Mouse (Mus musculus): ENCODE measurements at regions not wholly inside any gene's neighbourhood (a gene's known extent, or its start where the extent isn't known, plus 50 kb on each side); places are given as distances from the start of the nearest gene placed in this dataset.

DNA sequence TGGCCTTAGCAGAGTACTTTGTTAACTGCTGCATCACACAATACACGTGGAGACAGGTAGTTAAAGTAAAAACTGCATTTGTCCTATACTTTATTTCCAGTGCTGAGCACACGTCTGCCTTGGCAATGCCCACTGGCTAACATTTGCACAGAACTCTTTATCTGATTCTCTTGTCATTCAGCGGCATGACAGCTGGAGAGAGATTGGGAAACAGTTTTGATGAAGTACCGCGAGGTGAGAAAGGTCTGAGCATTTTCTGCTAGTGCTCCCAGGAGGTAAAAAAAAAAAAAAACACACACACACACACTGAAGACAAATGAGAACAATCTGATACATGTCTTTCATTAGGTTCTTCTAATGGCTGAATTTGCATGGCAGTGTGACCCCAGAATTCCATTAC is 73.0 kb upstream of the Mroh9 start:
- DNase-seq (ENCODE audit: low spot score) (no peak), ATAC-seq (ENCODE audit: low FRiP score) (no peak)
- Histone ChIP-seq H3K9ac (replicated peaks; ENCODE audit: low read length, poor library complexity, severe bottlenecking) (no peak overlapping the region), H3K27ac (ENCODE audit: low read depth, low read length) (no peak overlapping the region), H3K4me2 (ENCODE audit: low read depth, low read length, poor library complexity, severe bottlenecking) (no peak overlapping the region), H3K9me3 (ENCODE audit: low read length) (no peaks in the 10 kb centered on the region), H3K27me3 (ENCODE audit: insufficient read depth, low read length) (no peaks in the 10 kb centered on the region), H3K4me1 (ENCODE audit: insufficient read depth, low read length) (no peaks in the 10 kb centered on the region), H3K36me3 (ENCODE audit: insufficient read depth, low read length) (no peaks in the 10 kb centered on the region), H3K4me3 (ENCODE audit: low read depth, low read length) (no peak overlapping the region)
- no peak for TF ChIP-seq CTCF (IDR thresholded peaks at IDR 0.05)
- WGBS = 56% methylated on average over 5 of the region's 5 CpGs

- DNase-seq (ENCODE audit: low spot score) (peak; percentile 93), ATAC-seq (ENCODE audit: low FRiP score) (peak; percentile 94)
- H3K4me2 ChIP-seq (ENCODE audit: low read depth, low read length, poor library complexity, severe bottlenecking) = peak overlapping the region; percentile 45
- H3K36me3 ChIP-seq (ENCODE audit: insufficient read depth, low read length) = no peaks in the 10 kb centered on the region
- no peaks in the 10 kb centered on the region for H3K9me3 ChIP-seq (ENCODE audit: low read length)
- H3K27me3 ChIP-seq (ENCODE audit: insufficient read depth, low read length) = no peaks in the 10 kb centered on the region
- H3K4me1 ChIP-seq (ENCODE audit: insufficient read depth, low read length) = no peaks in the 10 kb centered on the region
- 24% methylated on average over 13 of the region's 13 CpGs for WGBS
- H3K9ac ChIP-seq (replicated peaks; ENCODE audit: low read length, poor library complexity, severe bottlenecking) = no peak overlapping the region
- no peak overlapping the region for H3K27ac ChIP-seq (ENCODE audit: low read depth, low read length)
- H3K4me3 ChIP-seq (ENCODE audit: low read depth, low read length) = peak overlapping the region; percentile 33
- peak; percentile 96 for TF ChIP-seq CTCF (IDR thresholded peaks at IDR 0.05)
These were observed 64.9 kb upstream of the Mroh9 start for GRCm38 (mm10) chr1:163150203-163150855.

GRCm38 (mm10) chr1:163146641-163147040 is 61.2 kb upstream of the Mroh9 start:
- Histone ChIP-seq H3K4me1 (ENCODE audit: insufficient read depth, low read length) (no peaks in the 10 kb centered on the region), H3K27ac (ENCODE audit: low read depth, low read length) (no peak overlapping the region), H3K4me2 (ENCODE audit: low read depth, low read length, poor library complexity, severe bottlenecking) (no peak overlapping the region), H3K9ac (replicated peaks; ENCODE audit: low read length, poor library complexity, severe bottlenecking) (no peak overlapping the region), H3K9me3 (ENCODE audit: low read length) (no peaks in the 10 kb centered on the region), H3K36me3 (ENCODE audit: insufficient read depth, low read length) (no peaks in the 10 kb centered on the region), H3K4me3 (ENCODE audit: low read depth, low read length) (no peak overlapping the region), H3K27me3 (ENCODE audit: insufficient read depth, low read length) (no peaks in the 10 kb centered on the region)
- DNase-seq (ENCODE audit: low spot score) = no peak
- TF ChIP-seq CTCF (IDR thresholded peaks at IDR 0.05) = no peak
- ATAC-seq (ENCODE audit: low FRiP score) = no peak
- 58% methylated on average over 1 of the region's 1 CpGs for WGBS

DNA sequence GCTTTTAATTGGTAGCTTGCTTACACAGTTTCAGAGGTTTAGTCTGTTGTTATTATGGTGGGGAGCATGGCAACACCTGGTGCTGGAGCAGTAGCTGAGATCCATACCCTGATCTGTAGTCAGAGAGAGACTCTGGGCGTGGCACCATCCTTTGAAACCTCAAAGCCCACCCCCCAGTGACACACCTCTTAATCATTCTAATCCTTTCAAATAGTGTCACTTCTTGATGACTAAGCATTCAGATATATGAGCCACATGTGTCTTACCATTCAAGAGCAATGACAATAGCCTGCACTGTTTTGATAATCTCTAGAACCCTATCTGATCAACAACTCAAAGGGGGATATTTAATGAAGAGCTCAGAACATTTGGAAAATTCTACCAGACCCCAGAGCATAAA is 57.6 kb upstream of the Mroh9 start:
- no peak overlapping the region for H3K27ac ChIP-seq (ENCODE audit: low read depth, low read length)
- H3K4me1 ChIP-seq (ENCODE audit: insufficient read depth, low read length) = no peaks in the 10 kb centered on the region
- 90% methylated on average over 1 of the region's 1 CpGs for WGBS
- no peak overlapping the region for H3K4me2 ChIP-seq (ENCODE audit: low read depth, low read length, poor library complexity, severe bottlenecking)
- no peaks in the 10 kb centered on the region for H3K27me3 ChIP-seq (ENCODE audit: insufficient read depth, low read length)
- no peak for ATAC-seq (ENCODE audit: low FRiP score)
- TF ChIP-seq CTCF (IDR thresholded peaks at IDR 0.05) = no peak
- DNase-seq (ENCODE audit: low spot score) = no peak
- H3K9ac ChIP-seq (replicated peaks; ENCODE audit: low read length, poor library complexity, severe bottlenecking) = no peak overlapping the region
- H3K9me3 ChIP-seq (ENCODE audit: low read length) = no peaks in the 10 kb centered on the region
- H3K4me3 ChIP-seq (ENCODE audit: low read depth, low read length) = no peak overlapping the region
- H3K36me3 ChIP-seq (ENCODE audit: insufficient read depth, low read length) = no peaks in the 10 kb centered on the region

GRCm38 (mm10) chr1:163141471-163141870 is 56.0 kb upstream of the Mroh9 start:
- Histone ChIP-seq H3K27ac (ENCODE audit: low read depth, low read length) (no peak overlapping the region), H3K4me1 (ENCODE audit: insufficient read depth, low read length) (no peaks in the 10 kb centered on the region), H3K9ac (replicated peaks; ENCODE audit: low read length, poor library complexity, severe bottlenecking) (no peak overlapping the region), H3K4me3 (ENCODE audit: low read depth, low read length) (no peak overlapping the region), H3K9me3 (ENCODE audit: low read length) (no peaks in the 10 kb centered on the region), H3K27me3 (ENCODE audit: insufficient read depth, low read length) (no peaks in the 10 kb centered on the region), H3K4me2 (ENCODE audit: low read depth, low read length, poor library complexity, severe bottlenecking) (no peak overlapping the region), H3K36me3 (ENCODE audit: insufficient read depth, low read length) (no peaks in the 10 kb centered on the region)
- ATAC-seq (ENCODE audit: low FRiP score) (no peak), DNase-seq (ENCODE audit: low spot score) (no peak)
- no peak for TF ChIP-seq CTCF (IDR thresholded peaks at IDR 0.05)
- WGBS = 78% methylated on average over 1 of the region's 1 CpGs

GRCm38 (mm10) chr1:163138179-163138578 is 52.7 kb upstream of the Mroh9 start:
- Histone ChIP-seq H3K27me3 (ENCODE audit: insufficient read depth, low read length) (no peaks in the 10 kb centered on the region), H3K4me1 (ENCODE audit: insufficient read depth, low read length) (no peaks in the 10 kb centered on the region), H3K9me3 (ENCODE audit: low read length) (no peaks in the 10 kb centered on the region), H3K27ac (ENCODE audit: low read depth, low read length) (no peak overlapping the region), H3K9ac (replicated peaks; ENCODE audit: low read length, poor library complexity, severe bottlenecking) (no peak overlapping the region), H3K4me2 (ENCODE audit: low read depth, low read length, poor library complexity, severe bottlenecking) (no peak overlapping the region), H3K36me3 (ENCODE audit: insufficient read depth, low read length) (no peaks in the 10 kb centered on the region), H3K4me3 (ENCODE audit: low read depth, low read length) (no peak overlapping the region)
- no peak for TF ChIP-seq CTCF (IDR thresholded peaks at IDR 0.05)
- WGBS = 60% methylated on average over 1 of the region's 1 CpGs
- DNase-seq (ENCODE audit: low spot score) (no peak), ATAC-seq (ENCODE audit: low FRiP score) (no peak)

All from midbrain, postnatal 0 days (tissue).